Mouse (Mus musculus) erythroblast, embryonic 14.5 days (primary cell): Measurements from ENCODE around the gene Zswim8.

ENCODE experiments used
- GATA1 ChIP-seq: IDR thresholded peaks from 2 replicates; pipeline ENCODE4 v1.6.1; 2012; ENCODE audit warnings: low read length, inconsistent platforms, mixed read lengths
- TAL1 ChIP-seq: IDR thresholded peaks from 3 replicates; pipeline ENCODE4 v1.6.1; 2012; ENCODE audit warnings: low read length, inconsistent platforms, mixed read lengths

GRCm38 (mm10) chr14:20753792-20754191 is 46.4 kb downstream of the Zswim8 start:
- TF ChIP-seq GATA1 (no peak), TAL1 (no peak)
